Mouse (Mus musculus) limb, embryonic 11.5 days (tissue): ENCODE measurements at regions not wholly inside any gene's neighbourhood (a gene's known extent, or its start where the extent isn't known, plus 50 kb on each side); places are given as distances from the start of the nearest gene placed in this dataset.

Source experiments
- ATAC-seq: fragments of 200-750 bp; cut with Nextera tagmentation; 2 replicates; pipeline ENCODE4 v1.8.0; 2017; ENCODE audit warnings: low read depth; ENCODE audit not compliant: insufficient number of reproducible peaks, low FRiP score, low TSS enrichment
- DNase-seq: peaks from one replicate; pipeline ENCODE4 v3.0.0-alpha.2; 2015; ENCODE audit warnings: low spot score
- H3K27ac ChIP-seq: fragments of 300-500 bp; sonication (generic); replicated peaks from 2 replicates; pipeline ENCODE4 v1.5.1; 2014; ENCODE audit warnings: low read depth, mild to moderate bottlenecking, low read length
- H3K27me3 ChIP-seq: fragments of 300-500 bp; sonication (generic); 2 replicates; pipeline ENCODE4 v1.6.1; 2014; ENCODE audit warnings: mild to moderate bottlenecking, low read length, mixed read lengths; ENCODE audit not compliant: control insufficient read depth, insufficient read depth
- H3K36me3 ChIP-seq: fragments of 300-500 bp; sonication (generic); 2 replicates; pipeline ENCODE4 v1.6.1; 2014; ENCODE audit warnings: mild to moderate bottlenecking, low read length, moderate library complexity, mixed read lengths; ENCODE audit not compliant: control insufficient read depth, insufficient read depth
- H3K4me1 ChIP-seq: fragments of 300-500 bp; sonication (generic); 2 replicates; pipeline ENCODE4 v1.6.1; 2014; ENCODE audit warnings: low read length, mixed read lengths; ENCODE audit not compliant: control insufficient read depth, insufficient read depth
- H3K4me2 ChIP-seq: fragments of 300-500 bp; sonication (generic); 2 replicates; pipeline ENCODE4 v1.6.1; 2014; ENCODE audit warnings: low read depth, mild to moderate bottlenecking, moderate library complexity; ENCODE audit not compliant: severe bottlenecking
- H3K4me3 ChIP-seq: fragments of 300-500 bp; sonication (generic); 2 replicates; pipeline ENCODE4 v1.5.1; 2014; ENCODE audit warnings: low read depth, low read length
- H3K9ac ChIP-seq: fragments of 300-500 bp; sonication (generic); 2 replicates; pipeline ENCODE4 v1.6.1; 2014; ENCODE audit warnings: mild to moderate bottlenecking, low read length
- H3K9me3 ChIP-seq: fragments of 300-500 bp; sonication (generic); 2 replicates; pipeline ENCODE4 v1.6.1; 2016; ENCODE audit warnings: low read length; ENCODE audit not compliant: control insufficient read depth
- whole genome bisulfite sequencing: fragments of 180-500 bp; shearing (Covaris S2); extraction: QIAGEN DNeasy Blood & Tissue Kit; methylation state at CpG from one replicate; pipeline ENCODE4 v1.1.7; 2014; 5-methylcytosine and 5-hydroxymethylcytosine counted together

DNA sequence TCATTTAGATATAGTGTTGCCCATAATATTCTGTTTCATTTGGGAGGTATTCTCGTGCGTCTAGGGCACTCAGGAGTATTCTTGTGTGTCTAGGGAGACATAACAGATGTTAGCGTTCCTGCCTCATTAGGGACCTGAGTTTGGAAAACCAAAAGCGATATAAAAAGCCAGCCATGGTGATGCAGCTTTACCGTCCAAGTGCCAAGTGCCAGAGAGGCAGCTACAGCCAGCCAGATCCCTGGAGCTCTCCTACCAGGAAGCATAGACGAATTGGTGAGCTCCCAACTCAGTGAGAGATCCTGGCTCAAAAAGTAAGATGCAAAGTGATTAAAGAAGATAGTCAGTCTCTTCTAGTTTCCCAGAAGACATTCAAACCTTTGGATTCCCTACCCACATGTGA lies 308.3 kb upstream of the Sox9 start:
- DNase-seq (no peak), ATAC-seq (no peak)
- H3K27me3 ChIP-seq, result no peaks in the 10 kb centered on the region
- H3K4me2 ChIP-seq, result no peak overlapping the region
- no peak overlapping the region for H3K4me3 ChIP-seq
- H3K27ac ChIP-seq, result no peak overlapping the region
- H3K4me1 ChIP-seq, result no peaks in the 10 kb centered on the region
- no peaks in the 10 kb centered on the region for H3K9me3 ChIP-seq
- H3K9ac ChIP-seq, result no peak overlapping the region
- WGBS, result 73% methylated on average over 6 of the region's 6 CpGs
- no peaks in the 10 kb centered on the region for H3K36me3 ChIP-seq

DNA sequence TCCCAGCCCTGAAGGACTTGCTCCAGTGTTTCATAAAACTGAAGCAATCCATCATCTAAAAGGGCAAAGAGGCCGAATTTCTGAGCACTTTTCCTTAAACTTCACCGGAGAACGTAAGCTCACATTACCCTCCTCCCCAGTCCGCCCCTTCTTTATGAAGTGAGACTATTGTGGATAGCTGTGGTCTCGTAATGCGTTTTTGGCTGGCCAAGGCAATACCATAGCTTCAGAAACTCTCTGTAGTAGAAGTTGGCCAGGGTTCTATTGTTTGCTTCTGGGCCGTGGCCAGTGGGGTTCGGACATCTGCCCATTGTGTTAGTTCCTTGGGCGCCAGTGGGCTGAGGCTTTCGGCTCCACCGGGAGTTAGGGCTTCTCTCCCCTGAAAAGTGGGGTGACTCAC lies 301.7 kb upstream of the Sox9 start:
- H3K27ac ChIP-seq, result no peak overlapping the region
- no peak overlapping the region for H3K9ac ChIP-seq
- H3K4me3 ChIP-seq, result no peak overlapping the region
- WGBS, result 74% methylated on average over 11 of the region's 11 CpGs
- no peak overlapping the region for H3K4me2 ChIP-seq
- H3K9me3 ChIP-seq, result no peaks in the 10 kb centered on the region
- peak; percentile 24 for DNase-seq
- H3K4me1 ChIP-seq, result no peaks in the 10 kb centered on the region
- no peaks in the 10 kb centered on the region for H3K27me3 ChIP-seq
- ATAC-seq, result no peak
- H3K36me3 ChIP-seq, result no peaks in the 10 kb centered on the region

DNA sequence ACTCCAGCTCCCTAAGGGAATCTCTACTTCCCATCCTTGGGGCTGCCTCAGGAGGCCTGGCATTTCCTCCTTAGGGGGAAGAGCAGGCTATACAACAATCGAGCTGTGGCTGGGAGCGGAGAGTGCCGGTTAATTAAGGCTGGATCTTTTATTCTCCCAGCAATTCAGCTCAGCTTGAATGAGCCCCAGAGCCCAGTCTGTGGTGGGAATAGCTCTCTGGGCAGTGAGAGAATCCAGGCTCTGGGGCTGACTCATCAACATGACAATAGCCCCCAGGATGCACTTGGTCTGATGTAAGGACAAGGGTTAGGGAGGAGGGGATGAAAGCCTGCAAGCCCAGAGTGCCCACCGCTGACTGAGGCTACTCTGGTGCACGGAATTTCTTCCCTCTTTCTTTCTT lies 280.2 kb upstream of the Sox9 start:
- Histone ChIP-seq H3K4me2 (no peak overlapping the region), H3K36me3 (no peaks in the 10 kb centered on the region), H3K27me3 (no peaks in the 10 kb centered on the region), H3K9me3 (no peaks in the 10 kb centered on the region), H3K4me1 (no peaks in the 10 kb centered on the region), H3K9ac (no peak overlapping the region), H3K4me3 (no peak overlapping the region), H3K27ac (no peak overlapping the region)
- 5% methylated on average over 5 of the region's 5 CpGs for WGBS
- DNase-seq (no peak), ATAC-seq (no peak)

DNA sequence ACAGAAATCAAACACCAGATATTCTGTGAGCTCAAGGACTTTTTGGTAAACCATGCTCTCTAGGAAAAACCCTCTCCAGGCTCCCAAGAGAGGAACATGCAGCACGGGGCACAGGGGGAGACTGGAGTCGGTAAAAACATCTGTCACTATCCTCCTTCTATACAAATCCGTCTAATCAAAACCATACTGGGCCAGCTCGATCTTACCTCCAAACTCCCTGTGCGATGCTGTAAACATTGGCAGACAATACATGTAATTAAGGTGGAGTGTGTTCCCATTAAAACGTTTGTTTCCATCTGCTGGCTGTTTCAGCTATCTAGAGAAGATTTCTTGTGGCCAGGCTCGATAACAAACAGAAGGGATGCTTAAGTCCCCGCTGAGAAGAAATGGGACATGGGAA lies 262.9 kb upstream of the Sox9 start:
- Histone ChIP-seq H3K4me3 (no peak overlapping the region), H3K27me3 (no peaks in the 10 kb centered on the region), H3K9me3 (no peaks in the 10 kb centered on the region), H3K27ac (no peak overlapping the region), H3K9ac (no peak overlapping the region), H3K4me1 (peaks cover 3% of the 10 kb centered on the region), H3K4me2 (no peak overlapping the region), H3K36me3 (no peaks in the 10 kb centered on the region)
- 34% methylated on average over 8 of the region's 8 CpGs for WGBS
- DNase-seq, result no peak
- no peak for ATAC-seq

DNA sequence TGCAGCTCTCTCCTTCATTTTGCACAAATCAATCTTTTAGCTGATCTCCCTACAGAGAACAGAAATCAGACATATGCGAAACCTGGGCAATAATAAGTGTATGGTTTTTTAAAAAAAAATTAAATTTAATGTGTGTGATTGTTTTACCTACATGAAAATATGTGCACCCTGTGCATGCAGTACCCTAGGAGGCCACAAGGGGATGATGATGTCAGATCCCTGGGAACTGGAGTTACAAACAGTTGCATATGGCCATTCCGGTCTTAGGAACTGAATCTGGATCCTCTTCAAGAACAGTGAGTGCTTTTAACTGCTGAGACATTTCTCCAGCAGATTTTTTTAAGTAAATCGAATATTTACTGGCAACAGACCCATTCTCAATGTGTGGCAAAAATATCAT lies 257.0 kb upstream of the Sox9 start:
- H3K27ac ChIP-seq, result no peak overlapping the region
- DNase-seq (no peak), ATAC-seq (no peak)
- no peaks in the 10 kb centered on the region for H3K27me3 ChIP-seq
- no peak overlapping the region for H3K4me3 ChIP-seq
- 94% methylated on average over 3 of the region's 3 CpGs for WGBS
- H3K36me3 ChIP-seq, result no peaks in the 10 kb centered on the region
- no peak overlapping the region for H3K9ac ChIP-seq
- H3K4me1 ChIP-seq, result peaks cover 6% of the 10 kb centered on the region; the same call in 1 of the 2 replicates
- no peaks in the 10 kb centered on the region for H3K9me3 ChIP-seq
- H3K4me2 ChIP-seq, result no peak overlapping the region

DNA sequence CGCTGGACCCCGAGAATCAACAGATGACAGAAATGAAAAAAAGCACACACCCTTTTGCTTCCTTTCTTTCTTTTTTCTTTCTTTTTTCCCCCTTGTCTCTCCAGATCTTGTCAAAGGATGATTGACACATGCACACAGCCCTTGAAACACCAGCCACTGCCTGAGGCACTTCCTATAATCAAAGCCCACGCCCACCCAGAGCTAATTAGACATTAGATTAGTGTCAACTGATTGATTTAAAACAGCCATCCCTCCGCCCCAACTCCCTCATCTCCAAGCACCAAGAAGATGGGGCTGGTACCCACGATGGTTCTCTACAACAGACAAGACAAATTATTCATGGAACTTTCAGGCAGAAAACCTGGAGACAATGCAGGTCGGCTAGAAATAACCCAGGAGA lies 239.5 kb upstream of the Sox9 start:
- H3K9me3 ChIP-seq, result no peaks in the 10 kb centered on the region
- no peak overlapping the region for H3K4me3 ChIP-seq
- H3K4me1 ChIP-seq, result peaks cover 7% of the 10 kb centered on the region; the same call in 1 of the 2 replicates
- 37% methylated on average over 6 of the region's 6 CpGs for WGBS
- no peaks in the 10 kb centered on the region for H3K36me3 ChIP-seq
- H3K27ac ChIP-seq, result no peak overlapping the region
- H3K27me3 ChIP-seq, result no peaks in the 10 kb centered on the region
- no peak for DNase-seq
- no peak for ATAC-seq
- H3K9ac ChIP-seq, result no peak overlapping the region
- H3K4me2 ChIP-seq, result no peak overlapping the region

DNA sequence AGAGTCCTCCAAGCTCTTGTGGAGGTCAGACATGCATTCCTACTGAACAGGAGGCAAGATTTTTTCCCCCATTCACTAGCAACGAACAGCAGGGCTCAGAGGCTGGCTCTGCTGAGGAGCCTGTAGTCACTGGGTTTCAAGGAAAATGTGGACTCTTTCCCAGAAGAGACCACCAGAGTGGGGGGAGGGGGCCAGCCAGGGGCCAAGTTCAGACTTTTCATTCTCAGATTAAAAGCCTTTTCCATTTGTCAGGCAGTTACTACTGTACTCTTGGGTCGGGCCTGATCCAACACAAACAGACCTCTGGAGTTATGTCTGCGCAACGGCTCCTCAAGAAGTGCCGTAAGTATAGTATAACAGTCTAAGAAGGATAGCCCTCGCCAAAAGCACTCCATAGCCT lies 238.6 kb upstream of the Sox9 start:
- no peak overlapping the region for H3K27ac ChIP-seq

DNA sequence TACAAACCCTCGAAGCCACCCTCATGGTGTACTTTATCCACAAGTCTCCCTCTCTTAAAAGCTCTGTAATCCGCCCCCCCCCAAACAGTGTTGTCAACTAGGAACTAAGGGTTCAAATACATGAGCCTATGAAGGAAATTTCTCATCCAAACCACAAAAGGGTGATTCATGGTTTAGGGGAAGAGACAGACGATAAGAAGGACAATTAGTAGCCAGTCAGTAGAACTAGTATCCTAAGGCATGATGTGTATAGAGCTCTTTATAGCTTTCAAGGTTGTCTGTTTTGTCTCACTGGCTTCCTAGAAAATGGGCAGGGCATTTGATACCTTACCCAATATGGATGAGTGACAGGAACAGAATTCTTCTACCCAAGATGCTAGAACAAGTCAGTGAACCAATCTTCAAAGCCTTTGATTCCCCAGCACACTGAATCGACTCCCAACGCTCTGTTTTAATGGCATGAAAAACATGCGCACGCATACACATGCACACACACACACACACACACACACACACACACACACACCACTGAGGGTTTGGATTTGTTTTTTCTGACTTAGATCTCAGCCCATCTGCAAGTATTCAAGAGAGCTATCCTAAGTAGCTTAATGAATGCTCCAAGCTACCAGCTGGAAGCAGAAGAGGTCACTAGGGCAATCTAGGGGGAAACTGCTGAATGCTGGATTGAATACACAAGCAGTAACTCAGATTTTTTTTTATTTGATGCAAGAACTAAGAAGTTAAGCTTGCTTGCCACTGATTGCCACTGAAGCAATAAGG lies 236.6 kb upstream of the Sox9 start:
- 66% methylated on average over 7 of the region's 7 CpGs for WGBS
- Histone ChIP-seq H3K4me3 (no peak overlapping the region), H3K4me2 (no peak overlapping the region), H3K4me1 (peaks cover 7% of the 10 kb centered on the region; the same call in 1 of the 2 replicates), H3K9me3 (no peaks in the 10 kb centered on the region), H3K27me3 (no peaks in the 10 kb centered on the region), H3K27ac (no peak overlapping the region), H3K9ac (no peak overlapping the region), H3K36me3 (no peaks in the 10 kb centered on the region)
- DNase-seq, result no peak
- no peak for ATAC-seq

More for the DNA sequence above, 238.6 kb upstream of the Sox9 start:
- peaks cover 7% of the 10 kb centered on the region; the same call in 1 of the 2 replicates for H3K4me1 ChIP-seq
- H3K9me3 ChIP-seq, result no peaks in the 10 kb centered on the region
- no peaks in the 10 kb centered on the region for H3K36me3 ChIP-seq
- no peak overlapping the region for H3K9ac ChIP-seq
- no peaks in the 10 kb centered on the region for H3K27me3 ChIP-seq
- 87% methylated on average over 6 of the region's 6 CpGs for WGBS
- H3K4me2 ChIP-seq, result no peak overlapping the region
- no peak for DNase-seq
- no peak for ATAC-seq
- no peak overlapping the region for H3K4me3 ChIP-seq

DNA sequence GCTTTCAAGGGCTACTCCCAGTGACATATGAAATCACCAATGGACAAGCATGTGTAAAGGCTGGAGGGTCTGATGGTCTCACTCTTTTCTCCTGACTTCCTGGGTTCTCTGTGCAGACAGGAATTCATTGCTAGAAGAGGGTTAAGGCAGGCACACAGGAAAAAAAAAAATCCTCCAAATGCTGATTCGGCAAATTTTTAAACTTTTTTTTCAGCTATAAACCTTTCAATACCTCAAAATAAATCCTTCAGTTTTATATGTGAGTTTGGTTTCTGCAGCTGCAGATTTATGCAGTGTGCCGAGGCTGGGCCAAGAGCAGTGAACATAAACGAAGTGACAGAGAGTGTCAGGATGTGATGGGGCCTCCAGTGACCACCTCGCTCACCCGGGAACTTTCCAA lies 235.9 kb upstream of the Sox9 start:
- H3K4me2 ChIP-seq, result no peak overlapping the region
- H3K4me3 ChIP-seq, result no peak overlapping the region
- no peaks in the 10 kb centered on the region for H3K27me3 ChIP-seq
- ATAC-seq (no peak), DNase-seq (no peak)
- no peaks in the 10 kb centered on the region for H3K36me3 ChIP-seq
- WGBS, result 30% methylated on average over 5 of the region's 5 CpGs
- H3K9me3 ChIP-seq, result no peaks in the 10 kb centered on the region
- H3K4me1 ChIP-seq, result peaks cover 7% of the 10 kb centered on the region; the same call in 1 of the 2 replicates
- no peak overlapping the region for H3K9ac ChIP-seq
- H3K27ac ChIP-seq, result no peak overlapping the region
